Mouse (Mus musculus): ENCODE results near the gene Ankar. TPM values are rescaled to one million over a fixed set of nuclear protein-coding genes. Genes with fewer than 3 reads are reported as not detected.
A peak's percentile ranks its signal among the peaks of the same experiment; 100 is the strongest.

Ankar gene
- polyA plus RNA-seq, 1 experiment from 2014 or later: not detected

DNA sequence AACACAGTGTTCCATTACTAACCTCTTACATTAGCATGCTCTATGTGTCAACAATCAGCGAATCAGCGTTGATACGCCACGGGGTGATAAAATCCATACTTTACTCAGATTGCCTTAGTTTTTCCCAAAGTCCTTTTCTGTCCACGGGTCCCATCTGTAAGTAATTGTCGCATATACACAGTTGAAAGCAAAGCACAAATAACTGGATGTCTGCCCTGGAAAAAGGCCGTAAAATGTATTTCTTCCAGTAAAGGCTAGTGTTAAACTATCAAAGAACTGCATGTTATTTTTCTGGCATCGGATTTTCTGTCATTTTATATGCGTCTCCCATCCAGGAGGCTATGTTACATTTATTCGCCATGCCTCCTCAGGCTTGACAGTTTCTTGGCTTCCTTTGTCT, 29.7 kb upstream of the Ankar start:
- no peaks in the 10 kb centered on the region for H3K4me1 ChIP-seq (ENCODE audit: control insufficient read depth, insufficient read depth, low read length)
- no peak overlapping the region for H3K9ac ChIP-seq (ENCODE audit: low read length)
- no peak overlapping the region for H3K4me3 ChIP-seq (ENCODE audit: low read depth, low read length)
- H3K27me3 ChIP-seq (ENCODE audit: control insufficient read depth, insufficient read depth, low read length): no peaks in the 10 kb centered on the region
- ATAC-seq (ENCODE audit: insufficient read depth, low FRiP score, low TSS enrichment) (no peak), DNase-seq (ENCODE audit: low spot score) (no peak)
- H3K27ac ChIP-seq (ENCODE audit: low read depth, low read length): no peak overlapping the region
- WGBS: 86% methylated on average over 10 of the region's 10 CpGs
- no peaks in the 10 kb centered on the region for H3K9me3 ChIP-seq (ENCODE audit: control insufficient read depth, low read length)
- no peaks in the 10 kb centered on the region for H3K36me3 ChIP-seq (ENCODE audit: control insufficient read depth, insufficient read depth, low read length)
- H3K4me2 ChIP-seq (ENCODE audit: low read depth): no peak overlapping the region

- Histone ChIP-seq H3K9ac (ENCODE audit: low read length) (no peak overlapping the region), H3K4me2 (ENCODE audit: low read depth) (no peak overlapping the region), H3K27me3 (ENCODE audit: control insufficient read depth, insufficient read depth, low read length) (no peaks in the 10 kb centered on the region), H3K4me3 (ENCODE audit: low read depth, low read length) (no peak overlapping the region), H3K36me3 (ENCODE audit: control insufficient read depth, insufficient read depth, low read length) (no peaks in the 10 kb centered on the region), H3K27ac (ENCODE audit: low read depth, low read length) (no peak overlapping the region), H3K9me3 (ENCODE audit: control insufficient read depth, low read length) (no peaks in the 10 kb centered on the region), H3K4me1 (ENCODE audit: control insufficient read depth, insufficient read depth, low read length) (no peaks in the 10 kb centered on the region)
- WGBS: 59% methylated on average over 4 of the region's 4 CpGs
- ATAC-seq (ENCODE audit: insufficient read depth, low FRiP score, low TSS enrichment): no peak
- no peak for DNase-seq (ENCODE audit: low spot score)
These were observed 28.4 kb upstream of the Ankar start for GRCm38 (mm10) chr1:72728781-72729180.

DNA sequence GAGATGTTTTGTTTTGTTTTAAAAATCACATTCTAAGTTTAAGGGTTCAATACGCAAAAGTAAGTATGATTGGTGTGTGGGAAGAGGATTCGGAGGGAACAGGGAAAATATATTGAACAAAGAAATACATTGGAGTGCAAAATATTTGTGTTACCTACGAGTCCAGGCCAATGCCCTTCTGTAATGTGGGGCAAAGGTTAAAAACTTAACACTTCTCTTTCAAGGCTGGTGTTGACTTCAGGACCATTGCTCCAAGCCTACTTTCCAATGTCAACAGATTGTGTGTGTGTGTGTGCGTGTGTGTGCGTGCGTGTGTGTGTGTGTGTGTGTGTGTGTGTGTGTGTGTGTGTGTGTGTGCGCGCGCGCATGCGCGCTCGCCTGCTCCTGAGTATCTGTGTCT, 25.6 kb upstream of the Ankar start:
- no peaks in the 10 kb centered on the region for H3K27me3 ChIP-seq (ENCODE audit: control insufficient read depth, insufficient read depth, low read length)
- 94% methylated on average over 13 of the region's 13 CpGs for WGBS
- H3K27ac ChIP-seq (ENCODE audit: low read depth, low read length): no peak overlapping the region
- H3K9ac ChIP-seq (ENCODE audit: low read length): no peak overlapping the region
- ATAC-seq (ENCODE audit: insufficient read depth, low FRiP score, low TSS enrichment) (no peak), DNase-seq (ENCODE audit: low spot score) (no peak)
- H3K4me2 ChIP-seq (ENCODE audit: low read depth): no peak overlapping the region
- no peaks in the 10 kb centered on the region for H3K36me3 ChIP-seq (ENCODE audit: control insufficient read depth, insufficient read depth, low read length)
- no peaks in the 10 kb centered on the region for H3K4me1 ChIP-seq (ENCODE audit: control insufficient read depth, insufficient read depth, low read length)
- H3K4me3 ChIP-seq (ENCODE audit: low read depth, low read length): no peak overlapping the region
- H3K9me3 ChIP-seq (ENCODE audit: control insufficient read depth, low read length): no peaks in the 10 kb centered on the region

DNA sequence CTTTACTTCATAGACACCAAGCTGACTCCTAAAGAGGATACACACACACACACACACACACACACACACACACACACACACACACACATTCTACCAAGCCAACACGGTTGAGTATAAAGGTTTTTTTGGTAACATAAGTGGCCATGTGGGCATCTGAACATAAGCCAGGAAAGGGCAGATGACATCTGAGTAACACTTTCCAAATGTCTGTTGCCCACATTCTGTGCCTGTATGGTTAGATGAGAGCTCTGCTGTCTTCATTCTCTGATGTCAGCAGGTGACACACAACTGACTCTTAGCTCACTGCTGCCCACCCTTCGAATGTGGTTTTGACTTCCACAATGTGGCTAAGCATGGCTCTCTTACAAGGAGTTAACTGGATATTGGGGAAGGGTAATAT, 24.0 kb upstream of the Ankar start:
- H3K4me1 ChIP-seq (ENCODE audit: control insufficient read depth, insufficient read depth, low read length): peaks cover 4% of the 10 kb centered on the region; the same call in 1 of the 2 replicates
- no peaks in the 10 kb centered on the region for H3K27me3 ChIP-seq (ENCODE audit: control insufficient read depth, insufficient read depth, low read length)
- H3K4me3 ChIP-seq (ENCODE audit: low read depth, low read length): no peak overlapping the region
- no peak overlapping the region for H3K9ac ChIP-seq (ENCODE audit: low read length)
- ATAC-seq (ENCODE audit: insufficient read depth, low FRiP score, low TSS enrichment) (no peak), DNase-seq (ENCODE audit: low spot score) (no peak)
- 89% methylated on average over 2 of the region's 2 CpGs for whole genome bisulfite sequencing
- no peak overlapping the region for H3K4me2 ChIP-seq (ENCODE audit: low read depth)
- H3K9me3 ChIP-seq (ENCODE audit: control insufficient read depth, low read length): no peaks in the 10 kb centered on the region
- H3K36me3 ChIP-seq (ENCODE audit: control insufficient read depth, insufficient read depth, low read length): no peaks in the 10 kb centered on the region
- no peak overlapping the region for H3K27ac ChIP-seq (ENCODE audit: low read depth, low read length)

GRCm38 (mm10) chr1:72722646-72723045, 22.3 kb upstream of the Ankar start:
- WGBS: 40% methylated on average over 8 of the region's 8 CpGs
- Histone ChIP-seq H3K9me3 (ENCODE audit: control insufficient read depth, low read length) (no peaks in the 10 kb centered on the region), H3K9ac (ENCODE audit: low read length) (no peak overlapping the region), H3K4me1 (ENCODE audit: control insufficient read depth, insufficient read depth, low read length) (peaks cover 4% of the 10 kb centered on the region; the same call in 1 of the 2 replicates), H3K27me3 (ENCODE audit: control insufficient read depth, insufficient read depth, low read length) (no peaks in the 10 kb centered on the region), H3K4me2 (ENCODE audit: low read depth) (no peak overlapping the region), H3K4me3 (ENCODE audit: low read depth, low read length) (no peak overlapping the region), H3K27ac (ENCODE audit: low read depth, low read length) (no peak overlapping the region), H3K36me3 (ENCODE audit: control insufficient read depth, insufficient read depth, low read length) (no peaks in the 10 kb centered on the region)
- no peak for ATAC-seq (ENCODE audit: insufficient read depth, low FRiP score, low TSS enrichment)
- DNase-seq (ENCODE audit: low spot score): no peak

- H3K27ac ChIP-seq (ENCODE audit: low read depth, low read length): no peak overlapping the region
- H3K9ac ChIP-seq (ENCODE audit: low read length): no peak overlapping the region
- H3K4me2 ChIP-seq (ENCODE audit: low read depth): no peak overlapping the region
- 22% methylated on average over 6 of the region's 6 CpGs for WGBS
- H3K4me1 ChIP-seq (ENCODE audit: control insufficient read depth, insufficient read depth, low read length): peaks cover 4% of the 10 kb centered on the region; the same call in 1 of the 2 replicates
- no peaks in the 10 kb centered on the region for H3K36me3 ChIP-seq (ENCODE audit: control insufficient read depth, insufficient read depth, low read length)
- DNase-seq (ENCODE audit: low spot score) (peak; percentile 54), ATAC-seq (ENCODE audit: insufficient read depth, low FRiP score, low TSS enrichment) (peak; percentile 72)
- no peaks in the 10 kb centered on the region for H3K9me3 ChIP-seq (ENCODE audit: control insufficient read depth, low read length)
- H3K4me3 ChIP-seq (ENCODE audit: low read depth, low read length): no peak overlapping the region
- H3K27me3 ChIP-seq (ENCODE audit: control insufficient read depth, insufficient read depth, low read length): no peaks in the 10 kb centered on the region
These were observed 19.8 kb upstream of the Ankar start for GRCm38 (mm10) chr1:72720115-72720725.

DNA sequence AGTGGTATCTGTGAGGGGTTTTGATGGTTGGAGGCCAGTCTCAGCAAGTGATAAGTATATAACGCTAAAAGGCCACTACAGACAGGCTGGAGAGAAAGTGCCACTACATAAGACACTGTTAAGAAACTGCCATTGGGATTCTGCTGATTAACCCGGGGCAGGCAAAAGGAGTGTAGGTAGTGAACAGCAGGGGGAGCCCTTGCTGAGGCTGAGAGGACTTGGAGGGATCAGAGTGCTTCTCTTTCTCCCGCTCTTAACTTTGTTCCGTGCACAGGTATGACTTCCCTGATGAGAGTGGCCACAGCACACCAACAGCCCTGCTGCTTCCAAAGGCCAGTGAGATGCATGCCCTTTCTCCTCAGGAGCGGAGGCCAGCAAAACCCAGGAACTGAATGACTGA, 18.5 kb upstream of the Ankar start:
- Histone ChIP-seq H3K4me2 (ENCODE audit: low read depth) (no peak overlapping the region), H3K27ac (ENCODE audit: low read depth, low read length) (no peak overlapping the region), H3K27me3 (ENCODE audit: control insufficient read depth, insufficient read depth, low read length) (no peaks in the 10 kb centered on the region), H3K9me3 (ENCODE audit: control insufficient read depth, low read length) (no peaks in the 10 kb centered on the region), H3K9ac (ENCODE audit: low read length) (no peak overlapping the region), H3K36me3 (ENCODE audit: control insufficient read depth, insufficient read depth, low read length) (peaks cover 2% of the 10 kb centered on the region; the same call in 1 of the 2 replicates), H3K4me3 (ENCODE audit: low read depth, low read length) (no peak overlapping the region), H3K4me1 (ENCODE audit: control insufficient read depth, insufficient read depth, low read length) (peaks cover 4% of the 10 kb centered on the region; the same call in 1 of the 2 replicates)
- WGBS: 27% methylated on average over 5 of the region's 5 CpGs
- no peak for ATAC-seq (ENCODE audit: insufficient read depth, low FRiP score, low TSS enrichment)
- peak; percentile 77 for DNase-seq (ENCODE audit: low spot score)

- no peak for DNase-seq (ENCODE audit: low spot score)
- no peaks in the 10 kb centered on the region for H3K9me3 ChIP-seq (ENCODE audit: control insufficient read depth, low read length)
- peaks cover 8% of the 10 kb centered on the region for H3K36me3 ChIP-seq (ENCODE audit: control insufficient read depth, insufficient read depth, low read length)
- no peak overlapping the region for H3K27ac ChIP-seq (ENCODE audit: low read depth, low read length)
- H3K9ac ChIP-seq (ENCODE audit: low read length): no peak overlapping the region
- no peaks in the 10 kb centered on the region for H3K27me3 ChIP-seq (ENCODE audit: control insufficient read depth, insufficient read depth, low read length)
- ATAC-seq (ENCODE audit: insufficient read depth, low FRiP score, low TSS enrichment): no peak
- peaks cover 10% of the 10 kb centered on the region for H3K4me1 ChIP-seq (ENCODE audit: control insufficient read depth, insufficient read depth, low read length)
- H3K4me2 ChIP-seq (ENCODE audit: low read depth): no peak overlapping the region
- H3K4me3 ChIP-seq (ENCODE audit: low read depth, low read length): no peak overlapping the region
- 90% methylated on average over 7 of the region's 7 CpGs for WGBS
These were observed 17.2 kb upstream of the Ankar start for GRCm38 (mm10) chr1:72717540-72717939.

DNA sequence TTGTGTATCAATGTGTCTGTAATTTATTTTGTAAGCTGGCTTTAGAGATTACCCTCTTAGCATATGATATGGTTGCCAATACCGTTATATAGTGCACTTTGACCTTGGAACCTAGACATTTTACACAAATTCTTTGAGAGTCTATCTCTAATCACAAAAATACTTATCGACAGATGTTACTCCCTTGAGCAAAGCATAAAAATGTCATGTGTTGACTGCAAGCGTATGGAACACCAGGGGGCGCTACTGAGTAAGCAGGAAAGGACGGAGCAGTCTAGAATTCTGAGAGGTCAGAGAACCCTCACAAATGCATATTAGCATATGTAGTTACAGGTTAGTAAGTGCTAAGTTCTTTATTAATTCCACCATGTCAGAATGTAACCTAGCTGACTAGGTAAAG, 16.5 kb upstream of the Ankar start:
- DNase-seq (ENCODE audit: low spot score): peak; percentile 81
- H3K9me3 ChIP-seq (ENCODE audit: control insufficient read depth, low read length): no peaks in the 10 kb centered on the region
- 16% methylated on average over 5 of the region's 5 CpGs for WGBS
- no peak overlapping the region for H3K4me2 ChIP-seq (ENCODE audit: low read depth)
- peaks cover 13% of the 10 kb centered on the region for H3K4me1 ChIP-seq (ENCODE audit: control insufficient read depth, insufficient read depth, low read length)
- H3K27ac ChIP-seq (ENCODE audit: low read depth, low read length): no peak overlapping the region
- H3K36me3 ChIP-seq (ENCODE audit: control insufficient read depth, insufficient read depth, low read length): peaks cover 8% of the 10 kb centered on the region
- H3K4me3 ChIP-seq (ENCODE audit: low read depth, low read length): no peak overlapping the region
- ATAC-seq (ENCODE audit: insufficient read depth, low FRiP score, low TSS enrichment): no peak
- no peak overlapping the region for H3K9ac ChIP-seq (ENCODE audit: low read length)
- H3K27me3 ChIP-seq (ENCODE audit: control insufficient read depth, insufficient read depth, low read length): no peaks in the 10 kb centered on the region

All from neural tube, embryonic 11.5 days (tissue).